Mouse (Mus musculus) ES-Bruce4 (cell line): ENCODE measurements around the gene Armc9. TPM values are rescaled to one million over a fixed set of nuclear protein-coding genes. Genes with fewer than 3 reads are reported as not detected.

ENCODE experiments used
- H3K27ac ChIP-seq: 2 replicates; pipeline ENCODE4 v1.5.1; 2012; ENCODE audit warnings: low read length, inconsistent platforms; ENCODE audit not compliant: insufficient read depth
- H3K27me3 ChIP-seq: 2 replicates; pipeline ENCODE4 v1.6.1; 2012; ENCODE audit warnings: mild to moderate bottlenecking, low read length, inconsistent platforms; ENCODE audit not compliant: control insufficient read depth, poor library complexity, insufficient read depth, severe bottlenecking
- H3K36me3 ChIP-seq: 2 replicates; pipeline ENCODE4 v1.6.1; 2012; ENCODE audit warnings: inconsistent platforms, mild to moderate bottlenecking, low read length, moderate library complexity; ENCODE audit not compliant: control insufficient read depth, poor library complexity, insufficient read depth, severe bottlenecking
- H3K4me1 ChIP-seq: one replicate; pipeline ENCODE4 v1.8.1; 2011; ENCODE audit warnings: low read length; ENCODE audit not compliant: control insufficient read depth, insufficient read depth
- H3K4me3 ChIP-seq: 2 replicates; pipeline ENCODE4 v1.5.1; 2011; ENCODE audit warnings: low read depth, mild to moderate bottlenecking, low read length
- H3K9ac ChIP-seq: 2 replicates; pipeline ENCODE4 v1.6.1; 2012; ENCODE audit warnings: low read depth, mild to moderate bottlenecking, inconsistent platforms; ENCODE audit not compliant: poor library complexity, severe bottlenecking
- H3K9me3 ChIP-seq: replicated peaks from 2 replicates; pipeline ENCODE4 v1.6.1; 2012; ENCODE audit warnings: mild to moderate bottlenecking, low read length, inconsistent platforms; ENCODE audit not compliant: control insufficient read depth, poor library complexity, insufficient read depth, severe bottlenecking
- CTCF ChIP-seq: IDR thresholded peaks from one replicate; pipeline ENCODE4 v1.8.1; 2011; ENCODE audit warnings: low read depth, low read length
- EP300 ChIP-seq: IDR thresholded peaks from 2 replicates; pipeline ENCODE4 v1.6.1; 2011; ENCODE audit warnings: low read depth, low read length; ENCODE audit not compliant: insufficient read depth
- POLR2A ChIP-seq: IDR thresholded peaks from one replicate; pipeline ENCODE4 v1.8.1; 2011; ENCODE audit warnings: low read length; ENCODE audit not compliant: insufficient read depth
- polyA plus RNA-seq: library from polyadenylated mRNA; stranded (reverse); fragments of >200 nt; gene quantifications from 2 replicates; pipeline ENCODE4 v1.2.4, GENCODE M21; 2011; ENCODE audit warnings: low read depth; ENCODE audit not compliant: missing spikeins, insufficient read depth, insufficient read length

Gene Armc9
- polyA plus RNA-seq, 1 experiment = 13.7 TPM

DNA sequence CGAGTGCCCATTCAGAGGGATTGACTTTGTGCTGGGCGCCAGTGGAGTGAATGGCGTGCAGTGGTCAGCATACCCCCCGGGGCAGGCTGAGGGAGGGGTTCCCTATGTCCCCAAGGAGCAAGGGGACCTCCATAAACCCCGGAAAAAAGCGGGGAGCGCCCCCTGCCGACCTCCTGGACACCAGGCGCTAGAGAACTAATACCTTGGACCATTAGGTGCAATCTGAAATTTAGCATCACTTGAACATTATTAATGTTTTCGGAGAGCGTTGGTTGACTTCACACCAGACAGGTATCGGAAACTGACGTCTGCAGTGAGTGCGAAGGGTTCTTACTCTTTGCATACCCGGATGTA lies 159.2 kb downstream of the Armc9 start:
- Histone ChIP-seq H3K27me3 (no peaks in the 10 kb centered on the region), H3K9me3 (peaks cover 16% of the 10 kb centered on the region), H3K4me1 (peaks cover 2% of the 10 kb centered on the region), H3K4me3 (no peak overlapping the region), H3K9ac (no peak overlapping the region), H3K36me3 (no peaks in the 10 kb centered on the region), H3K27ac (no peak overlapping the region; the same call in 1 of the 2 replicates)
- no peak for TF ChIP-seq POLR2A
- peak; percentile 60 for TF ChIP-seq CTCF
- no peak for TF ChIP-seq EP300

DNA sequence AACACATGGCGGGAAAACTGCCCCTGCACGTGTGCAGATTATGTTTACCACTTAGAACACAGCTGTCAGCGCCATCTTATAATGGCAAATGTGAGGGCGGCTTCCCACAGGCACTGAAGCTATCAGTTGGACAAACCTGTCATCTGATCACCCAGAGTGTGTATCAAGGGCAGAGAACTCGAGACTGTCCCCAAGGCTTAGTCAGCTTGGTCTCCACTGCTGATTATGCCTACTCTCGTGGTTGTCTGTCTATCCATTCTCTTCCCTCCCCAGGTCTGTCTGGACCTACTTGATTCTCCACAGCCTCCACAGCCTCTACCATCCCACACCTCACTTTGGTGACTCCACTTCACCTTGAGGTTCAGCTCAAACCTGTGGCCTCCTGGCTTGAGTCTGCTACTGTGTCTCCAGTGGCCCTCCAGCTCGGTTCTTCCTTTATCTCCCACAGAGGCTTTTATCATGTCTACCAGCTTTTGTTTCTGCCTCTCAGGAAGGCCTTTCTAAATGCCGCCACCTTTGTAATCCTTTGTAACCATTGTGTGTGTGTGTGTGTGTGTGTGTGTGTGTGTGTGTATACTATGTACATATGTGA lies 166.3 kb downstream of the Armc9 start:
- Histone ChIP-seq H3K4me1 (no peaks in the 10 kb centered on the region), H3K36me3 (no peaks in the 10 kb centered on the region), H3K4me3 (no peak overlapping the region), H3K9me3 (peaks cover 29% of the 10 kb centered on the region), H3K9ac (no peak overlapping the region), H3K27me3 (no peaks in the 10 kb centered on the region), H3K27ac (no peak overlapping the region)
- TF ChIP-seq POLR2A (no peak), EP300 (no peak), CTCF (no peak)

Other genes starting within 250 kb of the Armc9 start
- gene 4933407L21Rik, start 226.3 kb upstream of the Armc9 start, polyA plus RNA-seq = not detected in 2 replicates
- gene Gpr55, start 193.8 kb upstream of the Armc9 start, polyA plus RNA-seq = not detected in 2 replicates
- not detected in 2 replicates for gene Spata3, start 138.0 kb upstream of the Armc9 start, polyA plus RNA-seq
- gene 2810459M11Rik, start 108.9 kb upstream of the Armc9 start, polyA plus RNA-seq = 0.42 TPM in 1 of 2 replicates, not detected in the other
- gene Psmd1, start 90.4 kb upstream of the Armc9 start, polyA plus RNA-seq = 174 and 180 TPM in 2 replicates
- not detected in 2 replicates for gene Htr2b, start 42.8 kb upstream of the Armc9 start, polyA plus RNA-seq
- 4.1 TPM in 1 of 2 replicates, not detected in the other for gene Gm21972, start 21.1 kb upstream of the Armc9 start, polyA plus RNA-seq
- gene B3gnt7, start 148.1 kb downstream of the Armc9 start, polyA plus RNA-seq = 54.9 and 55.3 TPM in 2 replicates
- 1,350 and 1,473 TPM in 2 replicates for gene Ncl, start 204.6 kb downstream of the Armc9 start, polyA plus RNA-seq